Mouse (Mus musculus) thymus, adult 2 months (tissue): ENCODE measurements at regions not wholly inside any gene's neighbourhood (a gene's known extent, or its start where the extent isn't known, plus 50 kb on each side); places are given as distances from the start of the nearest gene placed in this dataset.

ENCODE experiments used
- CTCF ChIP-seq: fragments of 200-500 bp; IDR thresholded peaks from 2 replicates; pipeline ENCODE4 v1.5.1; 2012; ENCODE audit warnings: mild to moderate bottlenecking, control low read depth, low read length, moderate library complexity, borderline replicate concordance; ENCODE audit not compliant: control insufficient read depth, poor library complexity, insufficient read depth; ENCODE audit errors: extremely low read depth
- POLR2A ChIP-seq: fragments of 200-500 bp; IDR thresholded peaks from 2 replicates; pipeline ENCODE4 v1.6.1; 2012; ENCODE audit warnings: mild to moderate bottlenecking, low read length, control low read depth, moderate library complexity; ENCODE audit not compliant: control insufficient read depth, poor library complexity, insufficient read depth; ENCODE audit errors: extremely low read depth

DNA sequence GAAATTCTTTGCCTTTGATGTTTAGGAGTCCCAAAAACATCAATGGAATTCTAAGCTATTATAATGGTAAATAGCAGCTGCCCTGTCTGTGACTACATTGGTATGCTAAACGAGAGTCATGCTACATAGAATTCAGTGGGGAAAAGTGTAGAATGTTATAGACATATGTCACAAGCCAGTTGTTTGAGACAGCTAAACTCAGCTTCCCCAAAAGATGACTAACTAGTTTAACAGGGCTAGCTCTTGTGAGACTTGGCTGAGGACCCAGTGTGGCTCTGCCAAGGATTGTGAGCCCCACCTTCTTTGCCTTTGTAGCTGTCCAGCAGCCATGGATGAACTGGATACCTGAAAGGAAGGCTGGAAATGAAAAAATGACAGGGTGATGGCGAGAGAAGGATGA is 122.8 kb upstream of the Peli1 start:
- TF ChIP-seq CTCF (no peak), POLR2A (no peak)
